Mouse (Mus musculus): ENCODE results near the gene Ubqln4.

The Ubqln4 gene

DNA sequence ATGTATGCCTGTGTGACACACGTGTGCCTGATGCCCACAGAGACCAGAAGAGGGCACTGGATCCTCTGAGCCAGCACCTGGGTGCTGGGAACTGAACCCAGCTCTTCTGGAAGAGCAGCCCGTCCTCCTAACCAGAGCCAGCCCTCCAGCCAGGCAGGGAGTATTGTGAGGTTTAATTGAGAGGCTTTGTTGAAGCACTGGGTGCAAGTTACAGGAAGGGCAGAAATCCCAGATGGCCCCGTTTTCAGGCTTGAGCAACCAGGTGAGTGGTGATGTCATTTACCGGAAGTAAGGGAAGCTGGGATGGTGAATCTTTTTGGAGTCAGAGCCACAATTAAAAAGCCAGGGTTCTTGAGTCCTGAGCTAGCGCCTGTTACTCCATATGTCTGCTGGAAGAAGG, 28.5 kb upstream of the Ubqln4 start:
- DNase-seq (ENCODE audit: inconsistent ontology term) = no peak

GRCm38 (mm10) chr3:88526157-88527131, 27.1 kb upstream of the Ubqln4 start:
- peak; percentile 94 for DNase-seq (ENCODE audit: inconsistent ontology term)

DNA sequence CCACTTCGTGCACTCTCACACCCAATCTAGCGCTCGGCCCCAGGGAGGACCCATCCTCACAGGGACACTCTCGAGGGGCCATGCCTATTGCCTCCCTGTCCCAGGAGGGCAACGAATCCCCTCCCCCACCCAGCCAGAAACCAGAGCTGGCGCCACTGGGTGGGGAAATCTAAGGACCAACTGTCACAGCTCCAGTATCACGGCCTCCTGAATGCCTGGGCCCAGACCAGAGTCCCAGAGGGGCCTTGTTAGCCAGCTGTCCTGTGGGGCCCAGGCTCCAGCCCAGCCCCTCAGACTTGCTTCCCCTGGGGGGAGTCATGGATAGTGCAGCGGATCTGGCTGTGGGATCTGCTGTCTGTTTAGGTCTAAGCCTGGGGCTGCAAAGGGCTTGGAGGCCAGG, 26.0 kb upstream of the Ubqln4 start:
- DNase-seq (ENCODE audit: inconsistent ontology term) = no peak

- DNase-seq (ENCODE audit: inconsistent ontology term) = no peak
Measured at GRCm38 (mm10) chr3:88528646-88529045, 24.9 kb upstream of the Ubqln4 start.

DNA sequence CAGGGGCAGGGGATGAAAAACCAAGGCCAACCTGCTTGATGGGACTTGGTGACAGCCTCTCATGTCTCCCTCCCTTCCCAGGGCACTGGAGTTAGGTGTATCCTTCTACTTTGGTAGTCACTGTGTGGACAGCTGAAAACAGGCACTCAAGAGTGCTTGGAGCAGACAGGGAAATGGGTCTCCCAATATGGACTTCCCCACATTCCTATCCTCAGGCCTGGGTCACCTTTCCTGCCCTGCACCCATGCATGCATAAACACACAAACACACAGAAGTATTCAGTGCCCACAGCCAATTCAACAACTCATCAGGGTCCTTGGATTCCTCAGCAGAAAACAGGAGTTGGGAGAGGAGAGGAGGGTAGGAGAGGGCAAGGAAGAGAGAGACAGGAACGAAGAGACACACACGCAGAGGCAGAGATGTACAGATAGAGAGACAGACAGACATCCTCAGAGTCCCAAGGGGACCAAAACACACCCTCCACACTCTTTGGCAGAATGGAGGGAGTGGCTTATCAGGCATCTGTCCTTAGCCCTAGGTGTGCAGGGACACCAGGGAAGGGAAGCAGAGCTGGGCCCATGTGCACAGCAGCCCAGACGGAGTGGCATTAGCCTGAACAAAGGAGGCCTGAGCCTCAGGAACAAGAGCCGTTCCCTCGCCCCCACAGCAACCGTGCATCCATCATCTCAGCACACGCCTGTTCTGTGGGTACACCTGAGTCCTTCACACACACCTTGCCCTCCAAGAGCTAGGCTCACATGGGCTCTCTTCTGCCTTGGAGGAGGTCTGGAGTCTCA, 24.2 kb upstream of the Ubqln4 start:
- DNase-seq (ENCODE audit: inconsistent ontology term) = no peak

GRCm38 (mm10) chr3:88530082-88530864, 23.3 kb upstream of the Ubqln4 start:
- DNase-seq (ENCODE audit: inconsistent ontology term) = no peak

DNA sequence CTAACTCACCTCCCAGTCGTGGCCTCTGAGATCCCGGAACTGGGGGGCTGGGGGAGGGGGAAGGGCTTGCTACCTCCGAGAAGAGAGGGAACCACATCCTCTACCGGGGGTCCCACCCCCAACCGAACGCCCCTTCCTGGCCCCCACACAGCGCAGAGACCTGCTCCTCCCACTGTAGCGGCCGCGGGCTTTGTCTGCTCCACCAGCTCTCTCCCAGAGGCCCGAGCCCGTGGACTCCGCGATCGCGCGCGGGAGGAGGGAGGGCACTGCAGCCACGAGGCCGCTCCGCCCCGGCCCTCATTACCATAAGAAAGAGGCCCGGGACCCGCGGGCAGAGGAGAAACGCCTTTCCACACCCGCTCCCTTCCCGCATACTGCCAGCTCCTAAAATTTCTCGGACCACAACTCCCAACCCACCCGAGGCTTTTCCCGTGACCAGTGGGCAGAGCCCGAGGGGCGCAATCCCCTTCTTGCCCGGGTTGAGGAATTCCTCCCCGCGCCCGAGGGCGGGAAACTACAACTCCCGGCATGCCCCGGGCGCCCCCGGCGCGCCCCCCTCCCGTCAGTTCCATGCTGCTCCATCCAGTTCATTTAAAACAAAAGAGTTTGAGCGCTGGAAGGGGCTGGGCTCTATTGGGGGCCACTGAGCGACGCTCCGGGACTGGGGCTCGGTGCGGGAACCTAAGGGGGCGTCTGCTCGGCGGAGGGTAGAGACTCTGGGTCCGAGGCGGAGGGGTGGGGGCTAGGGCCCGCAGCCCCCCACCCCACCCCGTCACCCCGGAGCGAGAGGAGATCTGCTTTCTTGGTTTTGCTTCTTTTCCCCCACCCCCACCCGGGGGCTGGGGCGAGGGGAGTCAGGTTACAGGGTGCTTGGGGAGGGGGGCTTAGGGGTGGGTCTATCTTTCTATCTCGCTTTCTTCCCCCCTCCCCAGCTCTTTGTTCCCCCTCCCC, 21.9 kb upstream of the Ubqln4 start:
- peak; percentile 88 for DNase-seq (ENCODE audit: inconsistent ontology term)

DNA sequence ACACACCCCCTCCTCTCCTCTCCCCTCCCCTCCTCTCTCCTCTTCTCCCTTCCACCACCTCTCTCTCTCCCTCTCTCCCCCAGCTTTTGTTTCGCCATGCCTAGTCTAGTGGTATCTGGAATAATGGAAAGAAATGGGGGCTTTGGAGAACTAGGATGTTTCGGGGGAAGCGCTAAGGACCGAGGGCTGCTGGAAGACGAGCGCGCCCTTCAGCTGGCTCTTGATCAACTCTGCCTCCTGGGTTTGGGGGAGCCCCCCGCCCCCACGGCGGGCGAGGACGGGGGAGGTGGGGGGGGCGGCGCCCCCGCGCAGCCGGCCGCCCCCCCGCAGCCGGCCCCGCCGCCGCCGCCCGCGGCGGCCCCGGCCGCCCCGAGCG, 21.3 kb upstream of the Ubqln4 start, which contains the start of gene Mex3a:
Gene Mex3a, plus strand, starts transcription at position 97 of the 376 bp plus-strand sequence.
- no peak for DNase-seq (ENCODE audit: inconsistent ontology term)

- DNase-seq (ENCODE audit: inconsistent ontology term) = no peak
Measured at GRCm38 (mm10) chr3:88532689-88533511, 20.7 kb upstream of the Ubqln4 start.

DNA sequence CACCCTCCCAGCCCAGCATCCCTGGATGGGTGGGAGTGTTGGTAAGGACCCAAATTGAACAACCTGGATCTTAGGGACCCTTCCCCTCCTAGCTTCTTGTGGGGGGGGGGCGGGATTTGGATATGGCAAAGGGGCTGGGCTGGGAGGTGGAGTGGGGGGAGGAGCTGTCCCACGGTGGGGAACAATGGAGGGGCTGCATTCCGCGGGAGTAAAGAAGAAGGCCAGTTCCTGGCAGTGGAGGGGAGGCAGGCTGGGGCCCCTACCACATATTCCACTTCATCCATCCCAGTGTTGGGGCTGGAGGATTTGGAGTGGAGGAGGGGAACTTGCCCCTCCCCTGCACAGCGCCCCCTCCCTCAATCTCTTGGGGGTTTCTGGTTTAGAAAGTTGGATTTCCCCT, 19.9 kb upstream of the Ubqln4 start:
- DNase-seq (ENCODE audit: inconsistent ontology term) = no peak

DNA sequence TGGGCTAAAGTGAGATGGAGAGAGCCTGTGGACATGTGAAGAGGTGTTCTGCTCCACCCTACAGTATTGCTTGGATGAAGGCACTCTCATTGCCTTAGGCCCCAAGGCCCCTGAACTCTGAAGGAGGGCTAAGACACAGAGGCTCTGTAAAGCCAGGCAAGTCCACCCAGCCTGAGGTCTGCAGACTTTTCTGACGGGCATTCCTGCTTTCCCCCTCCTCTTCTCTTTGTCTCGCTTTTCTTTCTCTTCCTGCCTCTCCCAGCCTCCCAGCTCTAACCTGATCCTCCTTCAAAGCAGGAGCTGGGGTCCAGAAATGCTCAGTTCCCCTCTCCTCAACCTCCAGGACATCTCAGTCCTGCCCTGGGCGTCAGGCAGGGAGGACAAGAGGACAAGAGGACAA, 18.6 kb upstream of the Ubqln4 start:
- DNase-seq (ENCODE audit: inconsistent ontology term) = no peak

DNA sequence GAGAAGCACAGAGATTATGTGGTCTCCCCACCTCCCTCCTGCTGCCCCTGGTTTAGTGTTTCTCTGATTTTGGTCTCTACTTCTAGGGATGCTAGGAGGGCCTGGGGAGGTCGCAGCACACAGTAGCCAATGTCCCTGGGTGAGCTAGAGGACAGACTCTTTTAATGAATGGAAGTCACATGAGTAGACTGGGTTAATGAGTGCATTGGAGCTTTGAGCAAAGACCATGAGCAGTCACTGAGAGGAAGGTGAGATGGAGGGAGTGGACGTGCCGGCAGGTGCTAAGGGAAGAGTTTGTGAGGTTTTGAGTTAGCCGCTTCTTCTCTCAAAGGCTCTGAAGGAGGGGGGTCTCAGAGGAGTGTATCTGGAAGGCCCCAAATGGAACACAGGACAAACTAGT, 18.0 kb upstream of the Ubqln4 start:
- DNase-seq (ENCODE audit: inconsistent ontology term) = no peak

DNA sequence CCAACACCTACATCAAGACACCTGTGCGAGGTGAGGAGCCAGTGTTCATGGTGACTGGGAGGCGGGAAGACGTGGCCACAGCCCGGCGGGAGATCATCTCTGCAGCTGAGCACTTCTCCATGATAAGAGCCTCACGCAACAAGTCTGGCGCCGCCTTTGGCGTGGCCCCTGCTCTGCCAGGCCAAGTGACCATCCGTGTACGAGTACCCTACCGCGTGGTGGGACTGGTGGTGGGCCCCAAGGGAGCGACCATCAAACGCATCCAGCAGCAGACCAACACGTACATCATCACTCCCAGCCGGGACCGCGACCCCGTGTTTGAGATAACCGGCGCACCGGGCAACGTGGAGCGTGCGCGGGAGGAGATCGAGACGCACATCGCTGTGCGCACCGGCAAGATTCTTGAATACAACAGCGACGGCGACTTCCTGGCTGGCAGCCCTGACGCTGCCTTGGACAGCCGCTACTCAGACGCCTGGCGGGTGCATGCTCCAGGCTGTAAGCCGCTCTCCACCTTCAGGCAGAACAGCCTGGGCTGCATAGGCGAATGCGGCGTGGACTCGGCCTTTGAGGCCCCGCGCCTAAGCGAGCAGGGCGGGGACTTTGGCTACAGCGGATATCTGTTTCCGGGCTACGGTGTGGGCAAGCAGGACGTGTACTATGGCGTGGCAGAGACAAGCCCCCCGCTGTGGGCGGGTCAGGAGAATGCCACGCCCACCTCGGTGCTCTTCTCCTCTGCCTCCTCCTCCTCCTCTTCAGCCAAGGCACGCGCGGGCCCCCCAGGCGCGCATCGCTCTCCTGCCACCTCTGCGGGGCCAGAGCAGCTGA, 17.2 kb upstream of the Ubqln4 start:
- peak; percentile 78 for DNase-seq (ENCODE audit: inconsistent ontology term)

GRCm38 (mm10) chr3:88537146-88537545, 16.4 kb upstream of the Ubqln4 start:
- no peak for DNase-seq (ENCODE audit: inconsistent ontology term)

DNA sequence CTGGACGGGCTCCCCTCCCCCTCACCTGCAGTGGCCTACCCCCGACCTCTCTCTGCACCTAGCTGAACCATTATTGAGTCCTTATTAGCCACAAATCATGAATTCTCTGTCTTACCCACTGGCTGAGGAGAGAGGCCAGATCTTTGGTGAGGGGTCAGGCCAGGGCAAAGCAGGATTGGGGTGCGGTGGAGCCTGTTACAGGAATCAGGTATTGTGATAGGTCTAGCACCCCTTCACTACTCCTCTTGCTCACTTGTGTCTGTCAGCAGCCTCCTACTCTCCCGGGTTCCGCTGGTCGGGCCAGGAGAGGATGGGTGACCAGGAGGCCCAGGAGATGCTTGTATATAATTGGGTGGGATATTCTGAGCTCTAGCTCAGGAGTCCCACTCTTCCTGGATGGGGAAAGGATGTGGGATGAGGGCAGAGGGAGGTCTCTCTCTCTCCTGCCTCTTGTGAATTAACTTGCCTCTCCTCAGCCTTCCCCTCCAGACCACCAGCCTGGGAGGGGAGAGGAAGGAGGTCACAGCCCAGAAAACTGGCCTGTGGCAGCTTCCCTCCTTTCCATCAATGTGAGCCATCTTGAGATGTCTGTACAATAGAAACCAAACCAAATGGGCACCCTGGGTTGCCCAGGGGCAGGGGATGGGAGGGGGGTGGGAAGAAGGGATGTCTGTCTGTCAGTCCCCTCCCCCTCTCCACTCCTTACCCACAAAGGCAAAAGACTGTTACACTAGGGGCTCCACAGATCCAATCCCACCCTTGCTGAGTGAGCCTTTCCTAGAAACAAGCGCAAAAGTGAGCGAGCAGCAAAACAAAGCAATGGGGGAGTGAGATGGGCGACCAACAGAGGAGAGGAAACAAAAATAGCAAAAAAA, 15.1 kb upstream of the Ubqln4 start:
- DNase-seq (ENCODE audit: inconsistent ontology term) = no peak

DNA sequence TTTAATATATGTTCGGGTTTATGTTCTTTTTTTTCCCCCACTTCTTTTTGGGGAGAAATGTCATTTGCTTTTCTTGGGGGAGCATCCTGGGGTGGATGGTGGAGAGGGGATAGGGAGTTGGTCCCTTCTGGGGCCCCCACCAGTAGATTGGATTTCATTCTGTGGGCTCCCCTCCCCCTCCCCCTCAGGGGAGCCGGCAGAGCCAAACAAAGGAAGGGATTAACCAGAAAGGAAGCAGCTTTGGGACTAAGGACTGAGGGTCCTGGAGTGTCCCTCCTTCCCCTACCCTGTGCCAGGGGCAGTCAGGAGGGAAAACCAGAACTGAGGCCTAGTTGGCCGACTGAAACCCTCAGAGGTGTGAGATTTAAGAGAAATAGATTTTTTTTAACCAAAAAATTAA, 14.2 kb upstream of the Ubqln4 start:
- no peak for DNase-seq (ENCODE audit: inconsistent ontology term)

- no peak for DNase-seq (ENCODE audit: inconsistent ontology term)
Measured at GRCm38 (mm10) chr3:88540085-88540484, 13.5 kb upstream of the Ubqln4 start.

All from Muller cell, postnatal 12 days (primary cell).